Mouse (Mus musculus) liver, embryonic 15.5 days (tissue): Measurements from ENCODE around the gene Proser2. TPM values are rescaled to one million over a fixed set of nuclear protein-coding genes. Genes with fewer than 3 reads are reported as not detected.

ENCODE experiments used
- polyA plus RNA-seq: library from polyadenylated mRNA; unstranded; fragments of >200 nt; fragmentation: Nextera tagmentation; extraction: Ambion mirVana; gene quantifications from 2 replicates; pipeline ENCODE4 v1.2.1, GENCODE M21; 2015

Proser2 gene
- polyA plus RNA-seq, 1 experiment from 2014 or later: 6.4 TPM

Other genes starting within 250 kb of the Proser2 start
- 11.6 and 13.1 TPM in 2 replicates for gene Sec61a2, start 234.8 kb downstream of the Proser2 start, polyA plus RNA-seq
- 3.5 and 4.0 TPM in 2 replicates for gene Dhtkd1, start 187.4 kb downstream of the Proser2 start, polyA plus RNA-seq
- gene Upf2, start 178.7 kb downstream of the Proser2 start, polyA plus RNA-seq: 3.7 TPM in 2 replicates
- 14.6 and 17.7 TPM in 2 replicates for gene Echdc3, start 82.8 kb upstream of the Proser2 start, polyA plus RNA-seq
- gene Usp6nl, start 192.5 kb upstream of the Proser2 start, polyA plus RNA-seq: 2.5 and 3.1 TPM in 2 replicates